ENCODE assay signal across 9 mouse cellular contexts in the genomic region with DNA sequence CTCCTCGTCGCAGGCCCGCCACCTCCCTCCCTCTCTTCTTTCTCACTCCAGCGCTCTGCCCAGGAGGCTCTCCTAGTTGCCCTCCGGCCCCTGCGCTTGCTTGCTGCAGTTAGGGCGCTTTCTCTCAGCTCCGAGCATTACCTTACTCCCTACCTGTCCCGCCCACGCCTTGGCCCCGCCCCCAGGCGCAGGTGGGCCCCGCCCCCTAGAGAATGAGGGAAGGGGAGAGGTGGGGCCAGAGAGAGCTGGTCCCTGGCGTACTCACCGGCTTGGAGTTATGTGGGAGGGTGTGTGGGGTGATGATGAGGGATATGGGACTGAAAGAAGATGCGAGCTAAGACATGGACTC. TPM values are rescaled to one million over a fixed set of nuclear protein-coding genes. Genes with fewer than 3 reads are reported as not detected.
DNase-seq lines count a peak whose midpoint lies in the region; ATAC-seq and TF ChIP-seq lines count a peak whose summit lies in the region.
"Had no signal": no experiment of that assay in that cellular context is flagged by ENCODE, and none has a peak within 500 bp of the region (broad histone marks: within the 10 kb centered on the region; RNA-seq: fewer than 3 reads in every experiment).

No protein-coding gene starts in this region.

- H3K27ac ChIP-seq in heart, embryonic 11.5 days (ENCODE audit: low read depth, low read length), result no peak overlapping the region
- H3K27ac ChIP-seq in forebrain, embryonic 15.5 days (replicated peaks), result no peak overlapping the region
- peak overlapping the region; percentile 78 for H3K27ac ChIP-seq in kidney, postnatal 0 days
- H3K27ac ChIP-seq in lung, embryonic 15.5 days, result peak overlapping the region; percentile 15; the same call in 1 of the 2 replicates

- DNase-seq in heart, adult 8-10 months (ENCODE audit: low spot score), result no peak
- DNase-seq in WW6 (ENCODE audit: low read depth, low spot score), result peak; percentile 91
- DNase-seq in kidney, postnatal 0 days (ENCODE audit: low spot score), result no peak
- peak; percentile 10 for DNase-seq in splenic B cell, adult 2 months (ENCODE audit: low read depth, low spot score)
- no peak for DNase-seq in Muller cell, postnatal 12 days (ENCODE audit: inconsistent ontology term)

- H3K9ac ChIP-seq in heart, embryonic 11.5 days (ENCODE audit: low read depth, low read length), result peak overlapping the region; percentile 65
- H3K9ac ChIP-seq in forebrain, embryonic 15.5 days (replicated peaks), result peak overlapping the region; percentile 50
- H3K9ac ChIP-seq in kidney, postnatal 0 days (ENCODE audit: low read depth, low read length), result peak overlapping the region; percentile 49
- peak overlapping the region; percentile 47 for H3K9ac ChIP-seq in lung, embryonic 15.5 days

- peak overlapping the region; percentile 68 for H3K4me3 ChIP-seq in heart, embryonic 11.5 days (ENCODE audit: low read depth, low read length)
- H3K4me3 ChIP-seq in forebrain, embryonic 15.5 days, result peak overlapping the region; percentile 57
- peak overlapping the region; percentile 52 for H3K4me3 ChIP-seq in kidney, postnatal 0 days (replicated peaks; ENCODE audit: low read depth, low read length)
- peak overlapping the region; percentile 63 for H3K4me3 ChIP-seq in lung, embryonic 15.5 days

- peak; percentile 39; the same call in 1 of the 2 replicates for ATAC-seq in heart, embryonic 11.5 days (replicated peaks; ENCODE audit: insufficient number of reproducible peaks, low FRiP score, low TSS enrichment)
- ATAC-seq in forebrain, embryonic 15.5 days (replicated peaks), result no peak; the same call in 1 of the 2 replicates
- ATAC-seq in kidney, postnatal 0 days (replicated peaks; ENCODE audit: low FRiP score, low read depth), result peak; percentile 92
- ATAC-seq in lung, embryonic 15.5 days (ENCODE audit: borderline replicate concordance, extremely low read depth, low FRiP score, low TSS enrichment), result peak; percentile 85

- TF ChIP-seq CTCF in kidney, postnatal 0 days (IDR thresholded peaks at IDR 0.05; ENCODE audit: low read depth), result no peak

- no peaks in the 10 kb centered on the region for H3K36me3 ChIP-seq in heart, embryonic 11.5 days (ENCODE audit: control insufficient read depth, insufficient read depth, low read length)
- no peaks in the 10 kb centered on the region for H3K36me3 ChIP-seq in forebrain, embryonic 15.5 days
- H3K36me3 ChIP-seq in kidney, postnatal 0 days (ENCODE audit: insufficient read depth, low read length), result no peaks in the 10 kb centered on the region
- H3K36me3 ChIP-seq in lung, embryonic 15.5 days, result no peaks in the 10 kb centered on the region
- H3K36me3 ChIP-seq in splenic B cell, adult 2 months (ENCODE audit: control insufficient read depth, insufficient read depth, low read length, poor library complexity, severe bottlenecking), result no peaks in the 10 kb centered on the region

- peaks cover 33% of the 10 kb centered on the region for H3K27me3 ChIP-seq in heart, embryonic 11.5 days (ENCODE audit: control insufficient read depth, insufficient read depth, low read length)
- peaks cover 24% of the 10 kb centered on the region for H3K27me3 ChIP-seq in forebrain, embryonic 15.5 days
- H3K27me3 ChIP-seq in kidney, postnatal 0 days (ENCODE audit: insufficient read depth, low read length), result no peaks in the 10 kb centered on the region
- peaks cover 31% of the 10 kb centered on the region for H3K27me3 ChIP-seq in lung, embryonic 15.5 days
- no peaks in the 10 kb centered on the region for H3K27me3 ChIP-seq in splenic B cell, adult 2 months (ENCODE audit: control insufficient read depth, insufficient read depth, low read length, poor library complexity, severe bottlenecking)

- 0 out of 2 replicates have a peak, but pooled peaks cover 2% of the 10 kb centered on the region for H3K9me3 ChIP-seq in heart, embryonic 11.5 days (replicated peaks; ENCODE audit: control insufficient read depth, low read length)
- H3K9me3 ChIP-seq in forebrain, embryonic 15.5 days, result no peaks in the 10 kb centered on the region
- no peaks in the 10 kb centered on the region for H3K9me3 ChIP-seq in kidney, postnatal 0 days (replicated peaks; ENCODE audit: low read length)
- H3K9me3 ChIP-seq in lung, embryonic 15.5 days, result no peaks in the 10 kb centered on the region

- WGBS in heart, embryonic 11.5 days (ENCODE audit: insufficient replicate concordance), result 4% methylated on average over 16 of the region's 16 CpGs
- 0% methylated on average over 16 of the region's 16 CpGs for WGBS in forebrain, embryonic 15.5 days
- under 1% methylated on average over 16 of the region's 16 CpGs for WGBS in kidney, postnatal 0 days
- 2% methylated on average over 16 of the region's 16 CpGs for WGBS in lung, embryonic 15.5 days

- peaks cover 5% of the 10 kb centered on the region; the same call in 1 of the 2 replicates for H3K4me1 ChIP-seq in heart, embryonic 11.5 days (ENCODE audit: control insufficient read depth, insufficient read depth, low read length)
- H3K4me1 ChIP-seq in forebrain, embryonic 15.5 days, result peaks cover 6% of the 10 kb centered on the region
- H3K4me1 ChIP-seq in kidney, postnatal 0 days (replicated peaks; ENCODE audit: insufficient read depth, low read length), result peaks cover 5% of the 10 kb centered on the region
- H3K4me1 ChIP-seq in lung, embryonic 15.5 days, result peaks cover 7% of the 10 kb centered on the region

- peak overlapping the region; percentile 99 for H3K4me2 ChIP-seq in heart, embryonic 11.5 days
- peak overlapping the region; percentile 96 for H3K4me2 ChIP-seq in forebrain, embryonic 15.5 days (replicated peaks)
- H3K4me2 ChIP-seq in kidney, postnatal 0 days (ENCODE audit: low read length), result peak overlapping the region; percentile 97
- peak overlapping the region; percentile 99 for H3K4me2 ChIP-seq in lung, embryonic 15.5 days

RNA-seq across cellular contexts. Expression of a gene that starts 0.4 kb away (rescaled TPM):
- polyA plus RNA-seq in heart, embryonic 11.5 days (2014; fragmentation: Nextera tagmentation; extraction: Ambion mirVana), result 0.17 and 0.19 TPM in 2 replicates
- total RNA-seq in heart, adult 8-10 months (2022), result under 1 TPM; 0.09 to 0.47 (median 0.18) TPM
- 0.10 TPM in 2 replicates for polyA plus RNA-seq in forebrain, embryonic 15.5 days (2015; fragmentation: Nextera tagmentation; extraction: Ambion mirVana)
- polyA plus RNA-seq in kidney, postnatal 0 days (2015; fragmentation: Nextera tagmentation; extraction: Ambion mirVana), result 2.1 and 2.5 TPM in 2 replicates
- 0.32 and 0.54 TPM in 2 replicates for polyA plus RNA-seq in lung, embryonic 15.5 days (2015; fragmentation: Nextera tagmentation; extraction: Ambion mirVana)

RNA-seq across cellular contexts. Expression of a gene that starts 0.6 kb away (rescaled TPM):
- polyA plus RNA-seq in heart, embryonic 11.5 days (2014; fragmentation: Nextera tagmentation; extraction: Ambion mirVana), result 0.26 and 0.34 TPM in 2 replicates
- not detected for total RNA-seq in heart, adult 8-10 months (2022)
- polyA plus RNA-seq in forebrain, embryonic 15.5 days (2015; fragmentation: Nextera tagmentation; extraction: Ambion mirVana), result not detected in 2 replicates
- 0.32 and 1.1 TPM in 2 replicates for polyA plus RNA-seq in kidney, postnatal 0 days (2015; fragmentation: Nextera tagmentation; extraction: Ambion mirVana)
- polyA plus RNA-seq in lung, embryonic 15.5 days (2015; fragmentation: Nextera tagmentation; extraction: Ambion mirVana), result 0.16 and 0.25 TPM in 2 replicates
- total RNA-seq: left cerebral cortex, postnatal 36 days had no signal

Comparison
In these comparisons a context has a peak if more than half of its experiments do, and no peak if none do; other contexts are left out.
1. H3K27ac ChIP-seq: peak in kidney, postnatal 0 days (single experiment) and lung, embryonic 15.5 days (single experiment); none in heart, embryonic 11.5 days (single experiment) and forebrain, embryonic 15.5 days (single experiment).
2. DNase-seq: peak in WW6 (single experiment) and splenic B cell, adult 2 months (single experiment); none in heart, adult 8-10 months (single experiment), kidney, postnatal 0 days (single experiment) and Muller cell, postnatal 12 days (single experiment).
3. Peak in every context shown above with its lines, with median percentiles within 50 percentile points of each other: H3K4me2 ChIP-seq, H3K4me3 ChIP-seq and H3K9ac ChIP-seq.